Mouse (Mus musculus) embryonic facial prominence, embryonic 11.5 days (tissue): ENCODE measurements around the gene Scn11a. TPM values are rescaled to one million over a fixed set of nuclear protein-coding genes. Genes with fewer than 3 reads are reported as not detected.

Experiments used
- ATAC-seq: fragments of 200-750 bp; cut with Nextera tagmentation; replicated peaks from 2 replicates; pipeline ENCODE4 v1.8.0; 2017; ENCODE audit warnings: low read depth; ENCODE audit not compliant: insufficient number of reproducible peaks, low FRiP score, low TSS enrichment
- DNase-seq: peaks from one replicate; pipeline ENCODE4 v3.0.0-alpha.2; 2015; ENCODE audit warnings: low spot score
- H3K27ac ChIP-seq: fragments of 300-500 bp; sonication (generic); replicated peaks from 2 replicates; pipeline ENCODE4 v1.5.1; 2014; ENCODE audit warnings: mild to moderate bottlenecking, low read depth, low read length, control low read depth
- H3K27me3 ChIP-seq: fragments of 300-500 bp; sonication (generic); 2 replicates; pipeline ENCODE4 v1.6.1; 2014; ENCODE audit warnings: mild to moderate bottlenecking, low read length, moderate library complexity, mixed read lengths; ENCODE audit not compliant: control insufficient read depth, insufficient read depth
- H3K36me3 ChIP-seq: fragments of 300-500 bp; sonication (generic); replicated peaks from 2 replicates; pipeline ENCODE4 v1.6.1; 2014; ENCODE audit warnings: low read depth, mild to moderate bottlenecking, low read length, moderate library complexity, mixed read lengths; ENCODE audit not compliant: control insufficient read depth, insufficient read depth
- H3K4me1 ChIP-seq: fragments of 300-500 bp; sonication (generic); 2 replicates; pipeline ENCODE4 v1.6.1; 2014; ENCODE audit warnings: low read length, mixed read lengths; ENCODE audit not compliant: control insufficient read depth, insufficient read depth
- H3K4me2 ChIP-seq: fragments of 300-500 bp; sonication (generic); 2 replicates; pipeline ENCODE4 v1.6.1; 2014; ENCODE audit warnings: low read depth, mild to moderate bottlenecking, control low read depth, low read length, moderate library complexity
- H3K4me3 ChIP-seq: fragments of 300-500 bp; sonication (generic); 2 replicates; pipeline ENCODE4 v1.5.1; 2014; ENCODE audit warnings: low read depth, low read length, control low read depth
- H3K9ac ChIP-seq: fragments of 300-500 bp; sonication (generic); replicated peaks from 2 replicates; pipeline ENCODE4 v1.6.1; 2014; ENCODE audit warnings: mild to moderate bottlenecking, control low read depth, low read length
- H3K9me3 ChIP-seq: fragments of 300-500 bp; sonication (generic); replicated peaks from 2 replicates; pipeline ENCODE4 v1.6.1; 2016; ENCODE audit warnings: mild to moderate bottlenecking, low read length, inconsistent platforms, mixed read lengths; ENCODE audit not compliant: control insufficient read depth
- WGBS: fragments of 180-500 bp; shearing (Covaris S2); extraction: QIAGEN DNeasy Blood & Tissue Kit; methylation state at CpG from one replicate; pipeline ENCODE4 v1.1.7; 2014; 5-methylcytosine and 5-hydroxymethylcytosine counted together
- polyA plus RNA-seq: library from polyadenylated mRNA; unstranded; fragments of >200 nt; fragmentation: Nextera tagmentation; extraction: Ambion mirVana; gene quantifications from 2 replicates; pipeline ENCODE4 v1.2.1, GENCODE M21; 2014

Scn11a gene
- polyA plus RNA-seq, 1 experiment from 2014 or later: 0.11 TPM

DNA sequence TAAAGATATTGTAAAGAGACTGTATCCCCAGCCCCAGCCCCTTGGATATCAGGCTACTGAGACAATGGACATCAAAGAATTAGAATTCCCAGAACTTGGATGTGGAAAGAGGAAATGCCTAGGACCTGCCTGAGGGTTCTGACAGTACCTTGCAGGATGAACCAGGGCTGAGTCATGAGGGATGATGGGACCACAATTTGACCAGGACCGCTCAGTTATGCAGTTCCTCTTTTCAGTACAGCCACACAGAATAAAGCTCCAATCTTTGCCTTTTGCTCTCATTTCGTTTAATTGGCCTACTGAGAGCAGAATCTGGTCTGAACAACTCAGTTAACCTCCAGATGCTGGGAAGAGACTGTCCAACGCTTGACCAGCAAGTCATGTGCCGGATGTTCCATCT lies 18.3 kb upstream of the Scn11a start:
- no peak for DNase-seq
- H3K9me3 ChIP-seq: no peaks in the 10 kb centered on the region
- no peaks in the 10 kb centered on the region for H3K27me3 ChIP-seq
- no peaks in the 10 kb centered on the region for H3K36me3 ChIP-seq
- H3K4me1 ChIP-seq: no peaks in the 10 kb centered on the region
- H3K4me2 ChIP-seq: no peak overlapping the region
- no peak overlapping the region for H3K9ac ChIP-seq
- no peak overlapping the region for H3K4me3 ChIP-seq
- no peak for ATAC-seq
- WGBS: 89% methylated on average over 4 of the region's 4 CpGs
- H3K27ac ChIP-seq: no peak overlapping the region

DNA sequence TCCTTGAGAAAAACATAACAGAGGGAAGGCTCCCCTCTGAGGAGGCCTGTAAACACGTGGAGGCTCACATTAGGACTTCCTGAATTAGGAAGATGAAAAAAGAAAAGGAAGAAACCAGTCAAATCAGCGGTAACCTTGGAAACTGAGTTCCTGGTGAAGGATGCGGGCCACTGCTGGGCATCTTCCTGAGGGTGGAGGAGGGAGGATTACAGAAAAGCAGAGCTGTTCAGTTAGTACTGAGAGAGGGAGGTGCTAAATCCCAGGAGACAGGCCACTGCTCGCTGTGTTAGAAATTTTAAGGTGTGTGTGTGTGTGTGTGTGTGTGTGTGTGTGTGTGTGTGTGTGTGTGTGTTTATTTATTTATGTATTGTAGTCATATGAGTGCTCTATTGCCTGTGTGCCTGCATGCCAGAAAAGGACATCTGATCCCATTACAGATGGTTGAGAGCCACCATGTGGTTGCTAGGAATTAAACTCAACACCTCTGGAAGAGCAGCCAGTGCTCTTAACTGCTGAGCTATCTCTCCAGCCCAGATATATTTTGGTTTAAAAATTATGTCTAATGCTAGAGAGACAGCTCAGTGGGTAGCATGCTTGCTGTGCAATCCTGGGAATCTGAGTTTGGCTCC lies 17.4 kb upstream of the Scn11a start:
- Histone ChIP-seq H3K4me3 (no peak overlapping the region), H3K4me1 (no peaks in the 10 kb centered on the region), H3K9ac (no peak overlapping the region), H3K36me3 (no peaks in the 10 kb centered on the region), H3K4me2 (no peak overlapping the region), H3K27ac (no peak overlapping the region), H3K27me3 (no peaks in the 10 kb centered on the region), H3K9me3 (no peaks in the 10 kb centered on the region)
- ATAC-seq (no peak), DNase-seq (no peak)
- WGBS: 24% methylated on average over 4 of the region's 4 CpGs

GRCm38 (mm10) chr9:119842091-119842490 lies 16.8 kb upstream of the Scn11a start:
- DNase-seq: no peak
- ATAC-seq: no peak
- H3K27ac ChIP-seq: no peak overlapping the region

DNA sequence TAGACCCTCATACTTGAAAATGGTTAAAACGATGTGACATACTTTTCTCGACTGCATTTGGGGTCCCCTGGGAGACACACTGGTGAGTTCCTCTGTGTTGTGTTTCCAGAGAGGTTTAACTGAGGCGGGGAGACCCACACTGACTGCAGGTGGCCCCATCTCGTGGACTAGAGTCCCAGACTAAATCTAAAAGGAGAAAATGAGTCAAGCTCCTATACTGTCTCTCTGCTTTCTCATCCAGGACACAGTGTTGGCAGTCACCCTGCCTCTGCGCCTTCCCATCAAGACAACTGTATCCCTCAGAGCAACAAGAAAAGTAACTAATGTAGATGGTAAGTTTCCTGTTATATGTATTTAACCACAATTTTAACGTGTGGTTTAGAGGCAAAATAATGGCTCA lies 15.9 kb upstream of the Scn11a start:
- WGBS: 79% methylated on average over 6 of the region's 6 CpGs
- DNase-seq (no peak), ATAC-seq (no peak)
- Histone ChIP-seq H3K36me3 (no peaks in the 10 kb centered on the region), H3K27ac (no peak overlapping the region), H3K9ac (no peak overlapping the region), H3K4me2 (no peak overlapping the region), H3K4me1 (no peaks in the 10 kb centered on the region), H3K4me3 (no peak overlapping the region), H3K9me3 (no peaks in the 10 kb centered on the region), H3K27me3 (no peaks in the 10 kb centered on the region)

More at GRCm38 (mm10) chr9:119842091-119842490, 16.8 kb upstream of the Scn11a start:
- no peak overlapping the region for H3K4me3 ChIP-seq
- no peaks in the 10 kb centered on the region for H3K4me1 ChIP-seq
- H3K36me3 ChIP-seq: no peaks in the 10 kb centered on the region
- no peak overlapping the region for H3K9ac ChIP-seq
- no peaks in the 10 kb centered on the region for H3K27me3 ChIP-seq
- 21% methylated on average over 6 of the region's 6 CpGs for WGBS
- no peak overlapping the region for H3K4me2 ChIP-seq
- no peaks in the 10 kb centered on the region for H3K9me3 ChIP-seq

DNA sequence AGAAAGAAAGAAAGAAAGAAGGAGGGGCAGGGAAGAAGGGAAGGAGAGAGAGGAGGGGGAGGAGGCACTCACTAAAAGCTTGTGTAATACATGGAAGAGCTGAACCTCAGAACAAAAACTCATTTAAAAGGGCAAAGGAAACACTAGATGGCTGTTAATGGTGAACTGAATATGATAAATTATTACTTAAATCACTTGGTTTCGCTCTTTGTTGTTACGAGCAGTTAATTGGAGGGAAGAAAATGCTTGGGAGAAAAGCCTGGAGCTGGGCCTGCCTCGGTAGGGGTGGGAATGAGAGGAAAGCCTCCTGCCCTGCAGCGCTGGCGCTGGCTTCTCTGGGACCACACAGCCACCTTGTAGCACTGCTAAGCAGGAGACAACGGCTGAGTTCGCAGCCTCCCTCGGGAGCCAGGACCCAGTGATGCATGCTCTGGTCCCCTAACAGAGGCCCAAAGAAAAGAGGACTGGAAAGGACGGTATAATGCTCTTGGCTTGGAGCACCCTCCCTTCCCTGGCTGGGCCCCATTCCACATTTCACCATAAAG lies 10.4 kb upstream of the Scn11a start:
- H3K27ac ChIP-seq: no peak overlapping the region
- H3K4me2 ChIP-seq: no peak overlapping the region
- H3K4me1 ChIP-seq: no peaks in the 10 kb centered on the region
- no peaks in the 10 kb centered on the region for H3K27me3 ChIP-seq
- no peak overlapping the region for H3K4me3 ChIP-seq
- WGBS: 60% methylated on average over 9 of the region's 9 CpGs
- H3K9me3 ChIP-seq: no peaks in the 10 kb centered on the region
- DNase-seq (no peak), ATAC-seq (no peak)
- H3K36me3 ChIP-seq: no peaks in the 10 kb centered on the region
- H3K9ac ChIP-seq: no peak overlapping the region

DNA sequence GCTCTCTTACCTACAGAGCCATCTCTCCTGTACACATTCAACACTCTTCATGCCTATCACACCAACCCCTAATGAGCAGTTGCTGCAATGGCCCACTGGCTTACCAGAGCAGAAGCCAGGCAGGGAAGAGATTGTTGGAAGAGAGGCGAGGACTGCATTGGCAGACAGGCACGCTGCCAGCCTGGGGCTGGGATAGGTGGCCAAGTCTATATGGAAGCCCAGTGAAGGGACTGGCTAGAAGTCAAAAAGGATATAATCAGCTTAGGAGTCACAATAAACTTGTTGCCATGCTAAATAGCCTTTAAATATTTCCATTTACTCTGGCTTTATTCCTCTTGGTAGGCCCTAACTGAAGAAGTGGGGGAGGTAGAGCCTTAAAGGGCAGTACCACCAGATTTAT lies 5.7 kb upstream of the Scn11a start:
- ATAC-seq: no peak
- DNase-seq: no peak
- H3K27me3 ChIP-seq: no peaks in the 10 kb centered on the region
- H3K9ac ChIP-seq: no peak overlapping the region
- no peaks in the 10 kb centered on the region for H3K9me3 ChIP-seq
- H3K36me3 ChIP-seq: no peaks in the 10 kb centered on the region
- H3K4me3 ChIP-seq: no peak overlapping the region
- no peaks in the 10 kb centered on the region for H3K4me1 ChIP-seq
- WGBS: 90% methylated on average over 2 of the region's 2 CpGs
- no peak overlapping the region for H3K27ac ChIP-seq
- H3K4me2 ChIP-seq: no peak overlapping the region

- Histone ChIP-seq H3K4me2 (no peak overlapping the region), H3K27me3 (no peaks in the 10 kb centered on the region), H3K27ac (no peak overlapping the region), H3K9me3 (no peaks in the 10 kb centered on the region), H3K36me3 (no peaks in the 10 kb centered on the region), H3K4me1 (no peaks in the 10 kb centered on the region), H3K4me3 (no peak overlapping the region), H3K9ac (no peak overlapping the region)
- DNase-seq (no peak), ATAC-seq (no peak)
- 62% methylated on average over 9 of the region's 9 CpGs for WGBS
Measured at GRCm38 (mm10) chr9:119823722-119824121, 1.5 kb downstream of the Scn11a start.

- Histone ChIP-seq H3K9ac (no peak overlapping the region), H3K4me1 (no peaks in the 10 kb centered on the region), H3K4me2 (no peak overlapping the region), H3K4me3 (no peak overlapping the region), H3K27me3 (no peaks in the 10 kb centered on the region), H3K27ac (no peak overlapping the region), H3K9me3 (no peaks in the 10 kb centered on the region; the same call in 1 of the 2 replicates), H3K36me3 (no peaks in the 10 kb centered on the region)
- WGBS: 88% methylated on average over 5 of the region's 5 CpGs
- no peak for DNase-seq
- ATAC-seq: no peak
Measured at GRCm38 (mm10) chr9:119813631-119814030, 11.6 kb downstream of the Scn11a start.
